7 mouse cellular contexts compared by ENCODE assay signal in the genomic region with DNA sequence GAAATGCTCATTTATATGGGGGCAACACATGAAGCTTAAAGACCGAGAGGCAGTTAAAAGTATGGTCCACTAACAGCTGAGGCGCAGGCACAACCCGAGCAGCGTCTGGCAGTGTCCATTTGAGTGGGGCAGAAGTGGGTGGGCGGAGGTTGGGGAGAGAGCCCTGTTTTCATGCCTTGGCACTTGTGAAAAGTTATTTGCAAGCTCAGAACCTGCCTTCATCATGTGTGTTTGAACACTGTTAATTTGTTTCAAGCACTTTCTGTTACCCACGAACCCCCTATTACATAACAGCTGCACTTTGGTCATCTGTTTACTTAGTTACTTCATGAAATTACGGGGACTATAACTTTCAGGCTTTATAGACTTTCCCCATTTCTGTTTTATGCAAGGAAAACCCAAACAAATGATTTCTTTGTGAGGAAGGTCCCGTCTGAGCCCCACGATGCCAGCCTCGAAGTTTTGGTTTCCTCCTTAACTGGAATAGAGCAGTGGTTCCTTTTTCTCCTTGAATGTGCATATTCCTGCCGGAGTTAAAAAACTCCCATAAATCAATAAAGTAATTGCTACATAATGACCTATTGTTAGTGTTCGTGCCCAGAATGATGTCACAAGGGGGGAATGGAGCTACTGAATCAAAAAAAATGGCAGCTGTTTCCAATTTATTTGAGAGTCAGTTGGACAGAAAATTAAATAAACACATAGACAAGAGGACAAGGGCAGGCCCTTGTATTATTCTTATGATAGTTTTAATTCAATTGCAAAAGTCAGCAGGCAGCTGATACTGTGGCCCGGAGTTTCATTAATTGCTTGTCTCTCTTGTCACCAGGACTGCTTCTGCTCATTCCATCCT.
A peak's percentile ranks its signal among the peaks of the same experiment; 100 is the strongest.
DNase-seq lines count a peak whose midpoint lies in the region; ATAC-seq lines count a peak whose summit lies in the region.

No protein-coding gene starts in this region.

- no peak overlapping the region for H3K9ac ChIP-seq in hindbrain, embryonic 11.5 days (ENCODE audit: low read depth, low read length)
- H3K9ac ChIP-seq in hindbrain, embryonic 13.5 days, result no peak overlapping the region
- no peak overlapping the region for H3K9ac ChIP-seq in intestine, embryonic 15.5 days

- peak; percentile 27 for DNase-seq in hindbrain, embryonic 11.5 days (ENCODE audit: low spot score)
- DNase-seq in embryo, embryonic 11 days, result peak; percentile 76
- DNase-seq in lung, postnatal 25 days (ENCODE audit: low spot score), result peak; percentile 28
- DNase-seq in left cerebral cortex, postnatal 4 days, result no peak
- DNase-seq in adrenal gland, postnatal 36 days, result no peak

- no peaks in the 10 kb centered on the region for H3K36me3 ChIP-seq in hindbrain, embryonic 11.5 days (ENCODE audit: control insufficient read depth, insufficient read depth, low read length)
- no peaks in the 10 kb centered on the region for H3K36me3 ChIP-seq in hindbrain, embryonic 13.5 days
- H3K36me3 ChIP-seq in intestine, embryonic 15.5 days, result no peaks in the 10 kb centered on the region

- no peaks in the 10 kb centered on the region for H3K4me1 ChIP-seq in hindbrain, embryonic 11.5 days (replicated peaks; ENCODE audit: control insufficient read depth, insufficient read depth, low read length)
- peaks cover 12% of the 10 kb centered on the region for H3K4me1 ChIP-seq in hindbrain, embryonic 13.5 days (replicated peaks)
- peaks cover 6% of the 10 kb centered on the region for H3K4me1 ChIP-seq in intestine, embryonic 15.5 days (replicated peaks)

- ATAC-seq in hindbrain, embryonic 11.5 days (ENCODE audit: low FRiP score), result no peak
- ATAC-seq in hindbrain, embryonic 13.5 days (ENCODE audit: low FRiP score), result no peak
- ATAC-seq in intestine, embryonic 15.5 days, result peak; percentile 83

- no peak overlapping the region for H3K27ac ChIP-seq in hindbrain, embryonic 11.5 days (ENCODE audit: low read depth, low read length)
- H3K27ac ChIP-seq in hindbrain, embryonic 13.5 days, result no peak overlapping the region
- no peak overlapping the region for H3K27ac ChIP-seq in intestine, embryonic 15.5 days

- no peaks in the 10 kb centered on the region for H3K9me3 ChIP-seq in hindbrain, embryonic 11.5 days (ENCODE audit: control insufficient read depth, low read length)
- H3K9me3 ChIP-seq in hindbrain, embryonic 13.5 days, result 0 out of 2 replicates have a peak, but pooled peaks cover 3% of the 10 kb centered on the region
- no peaks in the 10 kb centered on the region for H3K9me3 ChIP-seq in intestine, embryonic 15.5 days

- H3K27me3 ChIP-seq in hindbrain, embryonic 11.5 days (ENCODE audit: control insufficient read depth, insufficient read depth, low read length), result no peaks in the 10 kb centered on the region
- 0 out of 2 replicates have a peak, but pooled peaks cover 3% of the 10 kb centered on the region for H3K27me3 ChIP-seq in hindbrain, embryonic 13.5 days
- H3K27me3 ChIP-seq in intestine, embryonic 15.5 days (replicated peaks), result no peaks in the 10 kb centered on the region

- H3K4me3 ChIP-seq in hindbrain, embryonic 11.5 days (ENCODE audit: low read depth, low read length), result no peak overlapping the region
- H3K4me3 ChIP-seq in hindbrain, embryonic 13.5 days, result no peak overlapping the region
- no peak overlapping the region for H3K4me3 ChIP-seq in intestine, embryonic 15.5 days (replicated peaks)

- intact Hi-C loops in left cerebral cortex, postnatal 4 days (cut with DNase I), result no loop called here

- 59% methylated on average over 13 of the region's 13 CpGs for WGBS in hindbrain, embryonic 11.5 days
- WGBS in hindbrain, embryonic 13.5 days, result 52% methylated on average over 13 of the region's 13 CpGs
- WGBS in intestine, embryonic 15.5 days, result 23% methylated on average over 13 of the region's 13 CpGs

- no peak overlapping the region for H3K4me2 ChIP-seq in hindbrain, embryonic 11.5 days (replicated peaks; ENCODE audit: low read depth, low read length)
- H3K4me2 ChIP-seq in hindbrain, embryonic 13.5 days, result no peak overlapping the region
- H3K4me2 ChIP-seq in intestine, embryonic 15.5 days (replicated peaks), result peak overlapping the region; percentile 33

Comparison
In these comparisons a context has a peak if more than half of its experiments do, and no peak if none do; other contexts are left out.
1. DNase-seq: peak in hindbrain, embryonic 11.5 days (single experiment), embryo, embryonic 11 days (single experiment) and lung, postnatal 25 days (single experiment); none in left cerebral cortex, postnatal 4 days (single experiment) and adrenal gland, postnatal 36 days (0 of 2).